Mouse (Mus musculus) heart, embryonic 10.5 days (tissue): ENCODE data around the gene Abr. TPM values are rescaled to one million over a fixed set of nuclear protein-coding genes. Genes with fewer than 3 reads are reported as not detected.

Experiments
- DNase-seq: peaks from one replicate; pipeline ENCODE4 v3.0.0-alpha.2; 2017; ENCODE audit warnings: low spot score
- H3K27ac ChIP-seq: fragments of 300-500 bp; sonication (generic); 2 replicates; pipeline ENCODE4 v1.5.1; 2016; ENCODE audit warnings: mild to moderate bottlenecking
- H3K27me3 ChIP-seq: fragments of 300-500 bp; sonication (generic); 2 replicates; pipeline ENCODE4 v1.6.1; 2016; ENCODE audit warnings: mild to moderate bottlenecking; ENCODE audit not compliant: poor library complexity, insufficient read depth, severe bottlenecking
- H3K36me3 ChIP-seq: fragments of 300-500 bp; sonication (generic); 2 replicates; pipeline ENCODE4 v1.6.1; 2016; ENCODE audit warnings: mild to moderate bottlenecking, moderate library complexity
- H3K4me1 ChIP-seq: fragments of 300-500 bp; sonication (generic); 2 replicates; pipeline ENCODE4 v1.6.1; 2016; ENCODE audit warnings: mild to moderate bottlenecking
- H3K4me3 ChIP-seq: fragments of 300-500 bp; sonication (generic); 2 replicates; pipeline ENCODE4 v1.5.1; 2016; ENCODE audit warnings: mild to moderate bottlenecking, moderate library complexity
- H3K9me3 ChIP-seq: fragments of 300-500 bp; sonication (generic); 2 replicates; pipeline ENCODE4 v1.6.1; 2016; ENCODE audit warnings: mild to moderate bottlenecking, moderate library complexity
- WGBS: fragments of 180-500 bp; shearing (Covaris S2); methylation state at CpG from one replicate; pipeline ENCODE4 v1.1.7; 2016; 5-methylcytosine and 5-hydroxymethylcytosine counted together
- polyA plus RNA-seq: library from polyadenylated mRNA; unstranded; fragments of >200 nt; fragmentation: Nextera tagmentation; extraction: Ambion mirVana; gene quantifications from 2 replicates; pipeline ENCODE4 v1.2.1, GENCODE M21; 2016

Abr gene
- polyA plus RNA-seq, 1 experiment from 2014 or later: 32.8 TPM

DNA sequence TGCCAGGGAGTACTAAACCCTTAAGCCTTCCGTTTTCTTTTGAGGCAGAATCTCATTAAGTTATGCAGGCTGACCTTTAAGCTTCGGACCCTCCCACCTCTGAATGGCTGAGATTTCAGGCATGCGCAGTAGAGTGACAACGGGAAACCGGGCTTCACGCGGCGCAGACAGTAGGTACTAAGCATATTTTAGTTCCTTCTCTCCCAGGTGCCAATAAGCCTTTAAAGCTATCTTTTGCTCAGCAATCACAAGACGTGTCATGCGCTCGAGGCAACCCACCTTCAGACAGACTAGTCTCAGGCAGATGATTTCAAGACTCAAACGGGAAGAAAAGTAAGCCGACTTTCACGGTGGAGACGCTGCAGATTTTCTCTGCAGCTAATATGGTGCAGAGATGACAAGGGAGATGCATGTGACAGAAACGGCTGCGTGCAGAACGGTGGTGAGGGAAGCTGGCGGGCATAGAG lies 9.4 kb downstream of the Abr start:
- no peaks in the 10 kb centered on the region for H3K36me3 ChIP-seq
- no peak for DNase-seq
- H3K4me1 ChIP-seq: peaks cover 9% of the 10 kb centered on the region
- H3K27ac ChIP-seq: peak overlapping the region; percentile 72; the same call in 1 of the 2 replicates
- no peaks in the 10 kb centered on the region for H3K27me3 ChIP-seq
- peak overlapping the region; percentile 65 for H3K4me3 ChIP-seq
- no peaks in the 10 kb centered on the region for H3K9me3 ChIP-seq
- 1% methylated on average over 19 of the region's 19 CpGs for WGBS

DNA sequence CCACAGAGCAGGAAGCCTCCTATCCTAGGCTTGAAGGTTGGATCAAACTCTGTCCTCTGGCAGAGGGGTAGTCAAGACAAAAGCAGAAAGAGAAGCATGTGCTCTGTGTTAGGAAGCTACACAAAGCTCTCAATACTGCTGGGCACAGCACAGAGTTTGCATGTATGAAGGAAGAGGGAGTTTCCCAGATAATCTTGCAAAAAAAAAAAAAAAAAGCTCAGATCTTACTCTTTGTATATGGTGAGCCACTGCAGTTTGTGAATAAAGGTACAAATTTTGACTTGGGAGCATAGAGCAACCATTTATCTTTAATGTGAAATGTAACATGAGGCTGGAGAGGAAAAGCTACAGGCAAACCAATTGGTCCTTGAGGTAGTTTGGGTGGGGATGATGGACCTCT lies 11.2 kb downstream of the Abr start:
- peaks cover 9% of the 10 kb centered on the region for H3K4me1 ChIP-seq
- no peaks in the 10 kb centered on the region for H3K9me3 ChIP-seq
- H3K27ac ChIP-seq: no peak overlapping the region
- H3K4me3 ChIP-seq: no peak overlapping the region
- no peaks in the 10 kb centered on the region for H3K36me3 ChIP-seq
- DNase-seq: no peak
- no peaks in the 10 kb centered on the region for H3K27me3 ChIP-seq

DNA sequence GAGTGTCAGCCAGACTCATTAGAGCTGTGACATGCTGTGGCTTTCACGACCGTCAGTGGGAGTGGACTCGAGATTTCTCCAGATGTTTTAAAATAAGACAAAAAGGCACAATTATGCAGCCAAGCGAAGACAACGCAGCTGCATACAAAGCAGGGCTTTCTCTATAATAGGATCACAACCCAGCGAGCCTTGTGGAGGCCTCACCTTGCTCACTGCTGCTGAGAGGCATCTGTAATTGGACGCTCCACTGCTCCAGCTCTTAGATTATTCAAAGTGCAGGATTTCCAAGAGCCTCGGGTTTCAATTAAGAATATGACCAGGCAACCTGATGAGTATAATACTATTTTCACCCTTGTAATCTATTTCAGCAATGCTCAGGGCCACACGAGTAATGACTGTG lies 15.6 kb downstream of the Abr start:
- H3K27me3 ChIP-seq: no peaks in the 10 kb centered on the region
- no peak for DNase-seq
- H3K36me3 ChIP-seq: no peaks in the 10 kb centered on the region
- no peak overlapping the region for H3K4me3 ChIP-seq
- H3K27ac ChIP-seq: no peak overlapping the region
- 83% methylated on average over 9 of the region's 9 CpGs for WGBS
- no peaks in the 10 kb centered on the region for H3K4me1 ChIP-seq
- H3K9me3 ChIP-seq: no peaks in the 10 kb centered on the region

DNA sequence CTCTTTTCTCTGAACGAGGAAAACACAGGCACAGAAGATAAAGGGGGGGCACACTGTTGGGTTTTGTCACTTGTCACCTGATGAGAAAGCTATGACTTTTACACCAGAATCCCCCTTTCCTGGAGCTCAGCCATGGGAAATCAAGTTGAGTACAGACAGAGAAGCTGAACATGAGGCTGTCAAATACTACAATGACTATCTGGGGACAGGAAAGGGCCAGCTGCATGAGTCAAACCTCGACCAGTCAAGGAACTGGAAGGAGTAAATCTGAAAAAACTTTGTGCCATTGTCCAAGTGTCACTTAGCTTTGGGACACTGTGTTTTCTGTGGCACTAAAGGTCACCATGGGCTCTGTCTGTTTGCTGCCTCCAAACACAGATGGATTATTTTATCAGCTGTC lies 22.9 kb downstream of the Abr start:
- no peak for DNase-seq
- WGBS: 21% methylated on average over 2 of the region's 2 CpGs
- H3K27ac ChIP-seq: no peak overlapping the region

DNA sequence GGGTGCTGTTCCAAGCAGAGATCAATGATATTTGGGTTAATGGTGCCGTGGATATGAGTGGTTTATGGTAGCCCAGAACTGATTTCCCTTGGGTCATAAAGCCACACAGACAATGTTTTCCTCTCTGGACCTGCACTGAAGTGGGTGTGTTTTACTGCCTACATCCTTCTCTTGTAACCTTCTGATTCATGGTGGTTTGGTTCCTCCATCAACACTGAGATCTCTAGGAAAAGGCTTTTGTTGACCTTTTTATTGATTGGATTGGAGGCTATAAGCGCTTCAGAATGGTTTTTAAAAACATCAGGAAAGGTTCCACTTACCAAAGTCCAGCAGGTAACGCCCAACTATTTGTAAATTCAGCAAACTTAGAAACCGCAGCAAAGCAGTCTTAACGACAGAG lies 23.4 kb downstream of the Abr start:
- WGBS: 67% methylated on average over 5 of the region's 5 CpGs
- no peak overlapping the region for H3K27ac ChIP-seq

More for the DNA sequence above, 22.9 kb downstream of the Abr start:
- Histone ChIP-seq H3K36me3 (no peaks in the 10 kb centered on the region), H3K4me1 (peaks cover 14% of the 10 kb centered on the region), H3K4me3 (no peak overlapping the region), H3K27me3 (no peaks in the 10 kb centered on the region), H3K9me3 (no peaks in the 10 kb centered on the region)

DNA sequence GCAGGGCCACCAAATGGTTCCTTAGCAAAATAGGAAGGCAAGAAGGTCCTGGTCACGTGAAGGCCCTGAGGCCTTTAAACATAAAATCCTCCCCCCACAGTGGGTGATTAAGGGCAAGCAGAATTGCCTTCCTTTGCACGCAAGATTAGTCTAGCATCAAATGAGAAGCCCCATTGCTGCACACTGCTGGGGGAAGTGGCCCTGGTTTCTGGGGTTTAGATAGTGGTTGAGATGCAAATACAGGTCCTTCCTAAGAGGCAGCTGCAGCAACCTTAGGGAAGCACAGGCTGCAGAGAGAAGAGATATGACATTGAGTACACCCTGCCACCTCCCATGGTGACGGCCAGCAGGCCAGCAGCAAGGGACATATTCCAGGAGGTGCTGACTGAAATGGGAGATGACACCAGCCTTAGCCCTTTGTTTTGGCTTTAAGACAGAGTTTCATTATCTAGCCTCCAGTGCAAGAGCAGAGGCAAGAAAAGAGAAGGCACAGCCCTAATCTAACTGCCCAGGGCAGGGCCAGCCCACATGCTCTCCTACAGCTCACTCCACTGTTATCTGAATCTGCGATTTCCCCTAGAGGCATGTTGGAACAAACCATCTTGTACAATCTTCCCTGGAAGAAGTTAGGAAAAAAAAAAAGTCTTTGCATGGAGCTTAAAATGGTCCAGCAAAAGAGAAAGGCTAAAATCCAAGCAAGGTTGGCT lies 28.3 kb downstream of the Abr start:
- Histone ChIP-seq H3K4me3 (no peak overlapping the region), H3K27me3 (no peaks in the 10 kb centered on the region), H3K4me1 (peaks cover 23% of the 10 kb centered on the region), H3K36me3 (no peaks in the 10 kb centered on the region), H3K9me3 (no peaks in the 10 kb centered on the region), H3K27ac (peak overlapping the region; percentile 65)
- DNase-seq: no peak
- 29% methylated on average over 4 of the region's 4 CpGs for WGBS

More for the DNA sequence above, 23.4 kb downstream of the Abr start:
- H3K36me3 ChIP-seq: no peaks in the 10 kb centered on the region
- no peak overlapping the region for H3K4me3 ChIP-seq
- H3K9me3 ChIP-seq: no peaks in the 10 kb centered on the region
- no peaks in the 10 kb centered on the region for H3K27me3 ChIP-seq
- peaks cover 19% of the 10 kb centered on the region for H3K4me1 ChIP-seq
- DNase-seq: no peak

DNA sequence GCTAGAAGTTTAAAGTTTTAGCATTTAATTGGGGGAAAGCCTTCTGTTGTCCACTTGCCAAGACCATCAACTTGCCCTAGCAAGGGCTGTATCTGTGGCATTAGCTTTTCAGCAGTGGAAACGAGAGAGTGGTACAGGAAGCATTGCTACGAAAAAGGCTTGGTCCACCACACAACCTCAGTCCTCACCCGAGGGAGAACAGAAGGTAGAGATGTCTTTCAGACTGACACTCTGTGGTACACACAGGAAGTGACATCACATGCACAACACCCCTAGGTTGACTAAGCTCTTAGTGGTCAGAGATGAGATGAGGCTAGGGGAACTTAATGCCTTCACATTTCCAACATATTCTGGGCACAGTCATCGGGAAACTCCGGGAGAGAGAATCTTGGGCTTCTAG lies 32.4 kb downstream of the Abr start:
- H3K27ac ChIP-seq: no peak overlapping the region
- no peak for DNase-seq
- H3K4me1 ChIP-seq: peaks cover 38% of the 10 kb centered on the region
- H3K4me3 ChIP-seq: no peak overlapping the region
- no peaks in the 10 kb centered on the region for H3K27me3 ChIP-seq
- no peaks in the 10 kb centered on the region for H3K9me3 ChIP-seq
- H3K36me3 ChIP-seq: no peaks in the 10 kb centered on the region
- 79% methylated on average over 5 of the region's 5 CpGs for WGBS

DNA sequence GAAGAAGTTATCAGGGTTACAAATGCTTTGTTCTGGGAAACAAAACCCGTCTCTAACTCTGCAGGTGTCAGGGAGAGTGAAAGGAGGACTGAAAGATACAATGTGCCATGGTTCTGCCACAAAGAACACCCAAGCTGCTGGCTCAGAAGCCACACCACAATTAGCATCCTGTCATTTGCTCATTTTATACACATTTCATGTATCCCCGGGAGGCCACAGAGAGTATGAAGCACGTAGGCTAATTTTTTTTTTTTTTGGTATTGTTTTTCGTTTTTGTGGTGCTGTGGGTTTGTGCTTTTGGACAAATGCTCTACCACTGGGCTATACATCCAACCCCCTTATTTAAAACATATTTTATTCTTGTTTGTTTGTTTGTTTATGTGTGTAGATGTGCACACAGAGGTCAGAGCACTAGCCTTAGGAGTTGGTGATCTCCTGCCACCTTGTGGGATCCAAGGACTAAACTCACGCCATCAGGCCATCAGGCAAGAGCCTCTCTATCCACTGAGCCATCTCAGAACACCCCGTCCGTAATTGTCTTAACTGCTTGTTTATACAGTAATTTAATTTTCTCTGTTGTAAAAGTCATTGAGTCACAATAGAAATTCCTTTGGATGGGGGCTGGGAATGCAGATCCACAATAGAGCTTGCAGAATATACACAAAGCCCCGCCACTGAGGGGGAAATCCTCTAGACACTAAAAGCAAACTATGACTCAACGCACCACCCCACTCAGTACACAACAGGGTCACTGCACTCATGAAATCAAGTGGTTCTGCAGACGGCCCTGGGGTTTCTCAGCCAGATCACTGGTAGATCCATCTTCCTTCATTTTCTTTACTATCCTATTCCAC lies 33.3 kb downstream of the Abr start:
- Histone ChIP-seq H3K9me3 (no peaks in the 10 kb centered on the region), H3K27ac (no peak overlapping the region), H3K4me1 (peaks cover 29% of the 10 kb centered on the region), H3K36me3 (no peaks in the 10 kb centered on the region), H3K27me3 (no peaks in the 10 kb centered on the region), H3K4me3 (no peak overlapping the region)
- DNase-seq: no peak
- WGBS: 68% methylated on average over 10 of the region's 10 CpGs

DNA sequence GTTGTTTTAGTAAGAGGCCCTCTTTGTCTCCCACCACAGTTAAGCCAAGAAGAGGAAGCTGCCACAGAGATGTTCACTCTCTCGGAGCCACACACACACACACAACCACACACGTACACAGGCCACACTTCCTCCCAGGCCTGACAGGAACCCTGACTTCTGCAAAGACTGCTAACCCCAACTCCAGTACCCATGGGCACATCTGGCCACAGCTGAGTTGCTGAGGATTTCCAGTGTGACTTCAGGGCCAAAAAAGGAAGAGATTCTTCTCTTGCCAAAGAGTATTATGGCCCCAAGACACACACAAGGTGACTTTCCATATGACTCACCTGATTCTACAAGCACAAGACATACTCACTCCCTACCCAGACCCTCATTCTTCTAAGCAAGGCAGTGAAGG lies 34.1 kb downstream of the Abr start:
- no peaks in the 10 kb centered on the region for H3K36me3 ChIP-seq
- H3K27ac ChIP-seq: 0 out of 2 replicates have a peak overlapping the region, but pooled peaks have one; percentile 33
- no peak overlapping the region for H3K4me3 ChIP-seq
- 69% methylated on average over 2 of the region's 2 CpGs for WGBS
- peaks cover 23% of the 10 kb centered on the region for H3K4me1 ChIP-seq
- H3K9me3 ChIP-seq: no peaks in the 10 kb centered on the region
- DNase-seq: no peak
- no peaks in the 10 kb centered on the region for H3K27me3 ChIP-seq

DNA sequence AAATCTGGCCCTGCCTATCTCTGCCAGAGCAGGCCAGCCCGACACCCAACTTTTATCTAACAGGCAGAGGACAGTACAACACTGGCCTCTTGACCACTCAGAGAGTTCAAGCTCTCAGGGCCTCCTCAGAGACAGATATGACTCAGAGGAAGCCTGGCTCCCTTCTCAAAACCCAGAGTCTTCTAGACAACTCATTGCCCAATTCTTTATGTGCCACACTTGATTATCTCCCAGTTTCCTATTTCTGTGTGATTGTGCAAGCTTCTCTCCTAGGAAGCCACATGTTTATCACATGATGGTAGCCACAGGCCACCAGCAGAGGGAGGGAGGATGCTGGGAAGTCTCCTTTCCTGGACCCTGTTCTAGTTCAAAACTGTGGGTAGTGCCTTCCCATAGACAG lies 34.8 kb downstream of the Abr start:
- no peak for DNase-seq
- Histone ChIP-seq H3K36me3 (no peaks in the 10 kb centered on the region), H3K4me1 (peaks cover 23% of the 10 kb centered on the region), H3K27me3 (no peaks in the 10 kb centered on the region), H3K4me3 (no peak overlapping the region), H3K27ac (peak overlapping the region; percentile 33; the same call in 1 of the 2 replicates), H3K9me3 (no peaks in the 10 kb centered on the region)
- WGBS: 10% methylated on average over 1 of the region's 1 CpGs

DNA sequence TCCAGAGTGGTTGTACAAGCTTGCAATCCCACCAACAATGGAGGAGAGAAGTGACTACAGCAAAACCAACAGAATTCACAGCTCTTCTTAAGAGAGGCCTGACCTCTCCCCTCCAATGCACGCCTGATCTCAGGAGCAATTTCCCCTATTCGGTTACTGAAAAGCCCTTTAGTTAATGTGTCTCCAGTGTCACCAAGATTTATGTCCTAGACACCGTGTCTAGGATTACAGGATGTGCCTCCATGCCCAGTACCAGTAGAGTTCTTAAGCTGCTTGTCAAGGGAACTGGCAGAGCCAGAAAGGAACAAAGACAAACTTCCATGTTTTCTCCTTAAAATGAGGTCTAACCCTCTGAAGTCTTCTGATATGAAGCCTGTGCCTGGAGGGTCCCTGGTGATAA lies 36.0 kb downstream of the Abr start:
- 75% methylated on average over 3 of the region's 3 CpGs for WGBS
- no peak for DNase-seq
- no peaks in the 10 kb centered on the region for H3K36me3 ChIP-seq
- no peaks in the 10 kb centered on the region for H3K27me3 ChIP-seq
- H3K4me1 ChIP-seq: peaks cover 35% of the 10 kb centered on the region
- H3K4me3 ChIP-seq: no peak overlapping the region
- no peak overlapping the region for H3K27ac ChIP-seq
- H3K9me3 ChIP-seq: no peaks in the 10 kb centered on the region

DNA sequence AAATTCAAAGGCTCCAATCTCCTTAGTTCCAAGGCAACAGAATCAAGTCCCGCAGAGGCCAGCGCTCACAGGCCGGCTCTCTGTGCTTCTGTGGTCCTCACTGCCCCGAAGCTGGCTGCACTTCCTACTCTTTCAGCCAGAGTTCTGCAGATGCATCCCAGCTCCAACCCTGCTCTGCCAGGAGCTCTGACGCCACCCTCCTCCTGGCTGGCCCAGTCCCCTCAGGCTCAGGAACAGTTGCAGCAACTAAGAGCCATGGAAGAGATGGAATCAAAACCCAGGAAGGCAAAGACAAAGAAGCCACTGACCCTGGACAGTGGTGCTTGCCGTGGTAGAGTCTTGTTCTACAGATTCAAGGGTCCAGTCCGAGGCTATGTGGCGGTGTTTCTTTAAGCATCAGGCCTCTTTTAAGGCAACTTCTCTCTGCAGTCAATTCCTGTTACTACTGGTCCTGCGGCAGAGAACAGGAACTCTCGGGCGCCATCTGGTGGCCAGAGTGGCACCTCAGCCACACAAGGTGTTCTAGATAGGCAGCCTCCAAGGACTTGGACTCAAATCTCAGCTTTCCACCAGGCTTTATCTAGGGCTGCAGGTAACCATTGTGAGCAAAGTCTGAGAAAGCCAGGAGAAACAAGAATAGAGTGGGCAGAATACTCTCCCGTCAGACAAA lies 44.4 kb downstream of the Abr start:
- Histone ChIP-seq H3K4me1 (peaks cover 17% of the 10 kb centered on the region), H3K36me3 (no peaks in the 10 kb centered on the region), H3K4me3 (no peak overlapping the region), H3K27ac (no peak overlapping the region), H3K9me3 (no peaks in the 10 kb centered on the region), H3K27me3 (peaks cover 16% of the 10 kb centered on the region)
- peak; percentile 91 for DNase-seq
- WGBS: 34% methylated on average over 12 of the region's 12 CpGs
